Mouse (Mus musculus): ENCODE measurements around the gene Prr5l.

Gene Prr5l

DNA sequence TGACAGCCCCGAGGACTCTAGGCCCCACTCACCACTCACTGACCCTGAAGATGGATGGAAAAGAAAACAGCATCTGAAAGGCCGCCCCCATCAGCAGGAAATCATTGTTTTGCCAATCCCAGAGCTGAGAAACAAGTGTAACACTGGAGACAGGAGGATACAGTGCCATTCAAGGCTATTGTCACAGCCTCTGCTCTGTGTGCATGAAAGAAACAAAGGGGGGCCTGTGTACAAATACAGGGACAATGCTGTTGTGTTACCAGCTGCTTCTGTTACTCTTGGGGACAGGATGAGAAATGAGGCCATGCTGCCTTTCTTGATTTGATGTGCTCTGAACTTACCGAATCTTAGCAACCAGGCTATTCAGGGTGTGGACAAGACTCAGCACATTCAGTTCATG lies at the start of gene Prr5l:
Gene Prr5l (minus strand): TSS at position 30 of the 400 bp plus-strand sequence.
- no peak for DNase-seq

GRCm38 (mm10) chr2:101932169-101932936 lies 49.5 kb upstream of the Prr5l start:
- no peak for DNase-seq

DNA sequence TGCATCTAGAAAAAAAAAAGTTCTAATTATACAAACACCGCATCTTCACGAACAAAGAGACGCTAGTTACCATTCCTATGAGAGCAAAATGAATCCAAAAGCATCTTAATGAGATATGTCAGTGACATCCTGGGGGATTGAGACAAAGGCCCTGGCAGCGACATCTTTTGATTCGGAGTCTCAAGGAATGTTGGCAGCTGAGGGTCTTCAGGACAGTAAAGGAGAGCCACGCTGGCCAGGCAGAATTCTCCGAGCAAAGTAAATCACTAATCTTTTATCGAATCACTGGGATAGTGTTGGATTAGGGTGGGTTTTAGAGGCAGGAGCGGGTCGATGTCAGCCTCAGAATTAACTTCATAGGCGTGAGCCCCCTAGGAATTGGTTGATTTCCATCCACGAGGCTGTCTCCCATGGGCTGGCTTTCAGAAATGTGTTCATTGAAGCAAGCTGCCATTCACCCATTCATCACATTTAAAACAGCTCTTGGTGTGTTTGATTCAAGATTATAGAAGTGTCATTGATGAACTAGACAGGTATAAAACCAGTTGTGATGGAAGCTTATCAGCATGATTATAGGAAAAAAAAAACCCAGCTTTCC lies 42.9 kb upstream of the Prr5l start:
- no peak for DNase-seq

DNA sequence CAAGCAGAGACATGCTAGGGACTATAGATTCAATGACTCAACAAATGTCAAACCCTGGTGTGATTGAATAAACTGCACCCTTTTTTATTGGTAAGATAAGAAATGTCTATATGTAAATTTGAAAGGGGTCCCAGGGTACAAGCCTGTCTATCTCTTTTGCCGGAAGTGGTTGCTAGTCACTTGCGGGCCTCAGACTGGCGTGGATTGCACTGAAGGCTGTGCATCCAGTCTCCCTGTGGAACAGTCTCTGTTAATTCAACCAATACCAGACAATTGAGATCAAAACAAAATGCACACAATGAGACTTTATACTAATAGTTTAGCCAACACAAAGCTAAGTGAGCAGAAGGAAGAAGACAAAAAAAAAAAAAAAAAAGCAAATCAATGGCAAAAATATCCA lies 42.4 kb upstream of the Prr5l start:
- DNase-seq = no peak

DNA sequence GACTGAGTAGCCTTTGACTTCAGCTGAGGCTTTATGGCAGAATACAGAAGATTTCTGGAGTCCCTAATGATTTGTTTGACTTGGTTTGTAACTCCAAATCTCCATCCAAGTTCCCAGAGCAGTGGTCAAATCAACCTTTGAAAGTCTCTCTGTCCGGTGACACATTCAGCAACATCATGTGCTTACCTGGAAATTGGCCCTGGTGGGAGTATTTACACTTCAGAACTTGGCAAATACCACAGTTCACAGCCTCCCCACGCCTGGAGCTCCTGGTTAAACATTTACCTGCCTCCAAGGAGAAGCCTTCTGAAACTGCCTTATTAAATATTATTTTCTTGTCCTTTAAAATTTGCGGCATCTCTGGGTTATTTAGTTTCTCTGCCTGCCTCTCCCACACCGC lies 40.4 kb upstream of the Prr5l start:
- no peak for DNase-seq

GRCm38 (mm10) chr2:101922302-101922701 lies 39.5 kb upstream of the Prr5l start:
- no peak for DNase-seq

- DNase-seq = no peak
These were observed 37.3 kb upstream of the Prr5l start for GRCm38 (mm10) chr2:101920136-101920554.

- DNase-seq = no peak
These were observed 35.7 kb upstream of the Prr5l start for GRCm38 (mm10) chr2:101918518-101918917.

DNA sequence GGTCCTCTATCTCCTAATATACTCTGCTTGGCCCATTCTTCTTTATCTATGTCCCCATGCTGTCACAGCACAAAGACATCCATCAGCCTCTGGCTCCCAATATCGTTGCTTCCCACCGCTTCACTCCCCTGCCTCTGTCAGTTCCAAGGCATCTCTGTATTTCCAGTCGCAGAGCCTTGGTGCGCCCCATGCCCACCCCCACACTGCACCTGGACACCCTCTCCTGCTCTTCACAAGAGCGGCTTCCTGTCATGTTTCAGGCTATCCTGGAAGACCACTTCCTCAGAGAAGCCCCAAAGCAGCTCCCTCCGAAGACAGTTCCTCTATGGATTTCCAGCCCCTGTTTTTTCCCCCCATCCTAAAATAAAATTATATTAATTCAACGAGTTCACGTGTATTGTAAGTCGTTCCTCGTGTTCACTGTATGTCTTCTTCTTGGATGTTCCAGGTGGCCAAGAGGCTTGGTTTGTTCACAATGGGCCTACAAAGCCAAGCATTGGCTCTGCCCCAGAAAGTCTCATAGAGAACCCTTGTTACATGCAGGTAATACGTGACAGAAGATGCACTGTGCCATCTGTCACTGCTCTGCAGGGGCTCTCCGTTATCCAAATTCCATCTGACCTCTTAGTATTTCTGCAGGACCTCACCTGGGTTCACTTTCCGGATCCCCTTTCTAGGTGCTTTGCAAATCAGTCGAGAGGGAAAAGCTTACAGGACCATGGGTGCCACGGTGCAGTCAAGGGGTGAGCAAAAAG lies 26.7 kb upstream of the Prr5l start:
- no peak for DNase-seq

GRCm38 (mm10) chr2:101908773-101909172 lies 25.9 kb upstream of the Prr5l start:
- no peak for DNase-seq

- no peak for DNase-seq
These were observed 24.7 kb upstream of the Prr5l start for GRCm38 (mm10) chr2:101907386-101908022.

GRCm38 (mm10) chr2:101906379-101906690 lies 23.5 kb upstream of the Prr5l start:
- no peak for DNase-seq

DNA sequence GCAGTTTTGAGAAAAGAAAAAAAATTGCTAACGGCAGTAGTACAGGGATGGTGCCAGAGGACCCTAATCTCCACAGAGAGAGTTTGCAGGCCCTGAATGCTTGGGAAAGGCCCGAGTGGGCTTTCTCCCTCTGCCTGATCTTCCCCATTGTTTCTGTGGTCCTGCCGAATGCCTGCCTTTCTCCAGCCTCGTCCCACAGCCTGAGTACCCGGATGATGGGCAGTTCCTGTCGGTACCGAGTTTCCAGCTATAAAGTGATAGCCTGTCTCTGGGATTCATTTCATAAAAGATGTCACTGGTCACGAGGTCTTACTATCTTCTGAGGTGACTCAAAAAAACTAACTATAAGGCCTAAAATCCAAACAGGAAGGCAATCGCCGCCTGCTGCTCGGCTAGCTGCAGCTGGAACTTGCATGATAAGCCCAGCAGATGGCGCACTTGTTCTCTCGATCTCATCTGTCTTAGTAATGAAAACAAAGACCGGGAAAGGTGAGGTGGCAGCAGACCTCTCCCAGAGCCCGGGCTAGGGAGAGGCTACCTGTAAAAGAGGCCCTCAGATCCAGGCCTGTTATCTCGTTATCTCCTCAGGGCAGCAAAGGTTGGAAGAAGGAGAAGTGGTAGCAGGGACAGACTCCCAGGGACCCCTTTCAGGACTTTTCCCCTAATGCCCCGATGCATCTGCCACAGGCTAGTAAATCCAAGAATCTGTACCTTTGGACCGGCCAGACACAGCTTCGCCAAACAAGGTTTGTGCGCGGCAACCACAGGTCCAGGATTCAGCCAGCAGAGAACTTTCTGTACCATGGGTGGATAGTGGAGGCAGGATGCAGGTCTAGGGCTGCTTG lies 22.9 kb upstream of the Prr5l start:
- DNase-seq = peak; percentile 53 to 67

DNA sequence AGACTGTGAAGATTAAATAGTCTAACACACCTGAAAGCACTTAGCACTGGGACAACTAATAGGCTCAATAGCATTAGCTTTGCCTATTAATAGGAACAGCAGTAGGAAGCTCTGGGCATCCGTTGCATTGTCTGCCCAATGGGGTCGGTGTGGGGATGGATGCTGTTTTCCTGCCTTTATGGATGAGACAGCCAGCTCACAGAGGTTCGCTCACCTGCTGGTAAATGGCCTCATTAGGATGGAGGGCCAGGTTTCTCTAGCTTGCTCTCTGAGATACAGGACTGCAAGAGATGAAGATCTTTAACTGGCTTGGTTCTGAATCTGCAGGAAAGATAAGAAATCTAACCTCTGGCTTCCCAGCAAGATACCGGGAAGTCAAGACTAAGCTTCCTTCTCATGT lies 19.4 kb upstream of the Prr5l start:
- no peak for DNase-seq

GRCm38 (mm10) chr2:101896425-101897204 lies 13.8 kb upstream of the Prr5l start:
- DNase-seq = no peak

DNA sequence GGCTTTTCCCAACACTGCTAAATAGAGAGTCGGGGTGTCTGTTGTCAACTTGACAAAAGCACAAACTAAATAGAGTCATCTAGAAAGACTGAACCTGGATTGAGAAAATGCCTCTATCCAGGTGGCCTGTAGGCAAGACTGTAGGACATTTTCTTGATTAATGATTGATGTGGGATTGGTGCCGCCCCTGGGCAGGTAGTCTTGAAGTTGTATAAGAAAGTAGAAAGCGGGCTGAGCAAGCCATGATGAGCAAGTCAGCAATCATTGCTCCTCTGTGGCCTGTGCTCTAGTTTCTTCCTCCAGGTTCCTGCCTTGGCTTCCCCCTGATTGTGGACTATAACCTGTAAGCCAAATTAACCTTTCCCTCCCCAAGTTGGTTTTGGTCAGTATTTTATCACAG lies 11.3 kb upstream of the Prr5l start:
- no peak for DNase-seq

DNA sequence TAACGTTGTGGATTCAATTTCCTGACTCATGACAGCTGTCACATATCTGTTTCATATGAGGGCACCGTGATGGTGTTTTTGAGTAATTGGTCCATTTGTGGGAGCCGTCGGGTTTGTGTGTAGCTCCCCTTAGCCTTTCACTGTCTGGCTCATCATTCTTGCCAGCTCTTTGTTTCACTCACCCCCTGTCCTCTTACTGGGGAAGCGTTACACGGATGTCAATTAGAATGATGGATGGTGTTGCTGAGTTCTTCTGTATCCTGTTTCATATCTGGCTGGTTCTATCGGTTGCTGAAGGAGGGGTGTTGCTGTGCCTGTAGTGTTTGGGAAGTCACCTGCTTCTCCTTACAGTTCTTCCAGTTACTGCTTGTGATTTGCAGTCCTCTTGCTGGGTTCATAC lies 8.3 kb upstream of the Prr5l start:
- DNase-seq = no peak

DNA sequence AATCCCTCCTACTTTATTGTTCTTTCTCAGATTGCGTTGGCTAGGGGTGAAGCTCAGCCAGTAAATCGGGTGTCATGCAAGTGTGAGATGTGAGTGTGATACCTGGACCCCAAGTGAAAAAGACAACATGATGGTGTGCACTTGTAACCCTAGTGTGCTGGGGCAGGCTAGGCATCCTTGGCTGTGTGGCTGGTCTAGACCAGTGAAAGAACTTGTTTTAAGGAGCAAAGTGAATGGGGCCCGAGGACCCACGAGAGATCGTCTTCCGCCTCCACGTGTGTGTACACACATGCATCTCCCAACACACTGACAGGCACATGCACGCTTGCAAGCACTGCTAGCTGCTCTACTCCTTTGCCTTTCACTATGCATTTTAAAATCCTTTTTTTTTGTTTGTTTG lies 6.1 kb upstream of the Prr5l start:
- no peak for DNase-seq

DNA sequence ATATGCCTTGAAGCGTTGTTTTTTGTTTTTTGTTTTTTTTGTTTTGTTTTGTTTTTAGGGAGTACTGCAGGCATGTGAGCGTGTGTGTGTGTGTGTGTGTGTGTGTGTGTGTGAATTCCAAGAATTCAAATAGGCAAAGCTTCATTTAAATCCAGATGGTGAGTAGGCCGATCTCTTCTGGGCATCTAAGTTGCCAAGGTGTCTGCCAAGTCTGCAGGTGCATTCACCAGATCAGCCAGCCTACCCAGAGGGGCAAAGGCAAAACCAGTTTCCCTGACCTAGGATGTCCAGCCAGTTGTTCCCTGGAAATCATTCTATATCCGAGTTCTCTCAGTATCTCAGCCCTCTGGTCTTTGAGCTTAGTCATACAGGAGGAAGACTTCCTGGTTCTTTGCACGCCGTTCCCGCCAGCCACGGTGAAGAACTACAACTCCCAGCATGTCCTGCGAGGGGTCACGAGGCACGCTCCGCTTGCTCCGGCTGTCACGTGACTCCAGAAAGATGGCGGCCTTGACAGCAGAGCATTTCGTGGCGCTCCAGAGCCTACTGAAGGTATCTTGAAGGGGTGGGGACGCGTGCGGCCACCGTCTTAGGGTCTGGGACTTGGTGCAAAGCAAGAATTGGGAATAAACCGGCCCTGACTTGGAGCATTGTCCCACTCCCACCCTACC lies 3.1 kb upstream of the Prr5l start, which contains the start of gene Commd9:
Gene Commd9 (plus strand): TSS at position 480 of the 671 bp plus-strand sequence.
- peak; percentile 92 to 94 for DNase-seq

DNA sequence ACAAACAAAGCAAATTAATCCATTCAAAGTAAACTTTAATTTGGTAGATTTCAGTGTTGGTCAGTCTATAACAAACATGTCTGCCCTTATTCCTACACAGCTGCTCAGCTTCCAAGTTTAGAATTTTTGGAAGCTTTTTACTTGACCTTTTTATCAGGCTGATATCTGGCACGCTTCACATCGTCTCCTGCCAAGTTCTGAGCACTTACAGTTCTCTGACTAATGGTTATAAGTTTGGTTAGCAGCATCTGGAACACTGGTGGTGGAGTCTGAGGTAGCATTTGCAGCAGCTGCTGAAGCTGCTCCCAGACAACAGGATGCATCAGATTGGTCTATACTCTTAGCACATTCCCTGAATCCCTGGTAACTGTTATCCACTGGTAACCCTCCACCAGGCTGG lies 1.5 kb upstream of the Prr5l start:
- no peak for DNase-seq
